In the genomic region with DNA sequence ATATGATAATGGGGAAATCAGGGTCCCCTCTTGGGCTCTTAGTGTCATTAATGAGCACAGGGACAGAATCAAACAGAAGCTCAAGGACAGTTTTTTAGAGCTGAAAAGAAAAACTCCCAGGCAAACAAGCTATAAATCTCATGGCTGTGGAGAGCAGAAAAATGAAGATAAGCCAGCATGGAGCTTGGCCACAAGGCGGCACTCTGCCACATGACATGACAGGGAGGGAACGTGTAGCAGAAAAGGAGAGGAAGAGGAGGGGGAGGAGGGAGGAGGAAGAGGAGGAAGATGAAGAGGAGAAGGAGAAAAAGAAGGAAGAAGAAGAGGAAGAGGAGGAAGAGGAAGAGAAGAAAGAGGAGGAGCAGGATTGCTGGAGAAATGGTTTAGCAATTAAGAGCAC, we compare ENCODE assay signal across 11 mouse cellular contexts. TPM values are rescaled to one million over a fixed set of nuclear protein-coding genes. Genes with fewer than 3 reads are reported as not detected.
DNase-seq lines count a peak whose midpoint lies in the region; ATAC-seq and TF ChIP-seq lines count a peak whose summit lies in the region.
"Had no signal": no experiment of that assay in that cellular context is flagged by ENCODE, and none has a peak within 500 bp of the region (broad histone marks: within the 10 kb centered on the region; RNA-seq: fewer than 3 reads in every experiment).

No protein-coding gene starts in this region.

- DNase-seq in spleen, adult 2 months (ENCODE audit: low read depth in 1 of 2, low spot score in 2 of 2): no peak
- DNase-seq in spleen, adult 12 weeks (ENCODE audit: low spot score): no peak
- DNase-seq: cerebellum, adult 9-11 months; heart, postnatal 4 days; right cerebral cortex, postnatal 25 days had no signal

- no peak overlapping the region for H3K4me2 ChIP-seq in intestine, postnatal 0 days (replicated peaks; ENCODE audit: low read depth)
- H3K4me2 ChIP-seq in intestine, embryonic 16.5 days (ENCODE audit: low read depth, low read length): no peak overlapping the region

- H3K36me3 ChIP-seq in intestine, postnatal 0 days (ENCODE audit: control insufficient read depth, insufficient read depth): no peaks in the 10 kb centered on the region
- no peaks in the 10 kb centered on the region for H3K36me3 ChIP-seq in intestine, embryonic 16.5 days (ENCODE audit: control insufficient read depth, insufficient read depth, low read length)
- H3K36me3 ChIP-seq in spleen, adult 2 months (ENCODE audit: control insufficient read depth, insufficient read depth, low read length): no peaks in the 10 kb centered on the region
- no peaks in the 10 kb centered on the region for H3K36me3 ChIP-seq in small intestine, adult 2 months (ENCODE audit: control insufficient read depth, insufficient read depth, low read length)

- TF ChIP-seq CTCF in intestine, postnatal 0 days (IDR thresholded peaks at IDR 0.05; ENCODE audit: low read depth): peak; percentile 70
- TF ChIP-seq CTCF in spleen, adult 2 months (IDR thresholded peaks at IDR 0.05; ENCODE audit: extremely low read depth, insufficient read depth, insufficient read length, insufficient replicate concordance): peak; percentile 25; the same call in 1 of the 2 replicates
- peak; percentile 31; the same call in 1 of the 2 replicates for TF ChIP-seq CTCF in small intestine, adult 2 months (IDR thresholded peaks at IDR 0.05; ENCODE audit: extremely low read depth, insufficient read length, insufficient replicate concordance, low read depth, low read length)

- no peaks in the 10 kb centered on the region for H3K4me1 ChIP-seq in intestine, postnatal 0 days (replicated peaks; ENCODE audit: control insufficient read depth, insufficient read depth, low read length)
- H3K4me1 ChIP-seq in intestine, embryonic 16.5 days (ENCODE audit: control insufficient read depth, insufficient read depth, low read length): no peaks in the 10 kb centered on the region
- H3K4me1 ChIP-seq in spleen, adult 2 months (ENCODE audit: control insufficient read depth, insufficient read depth, insufficient read length): no peaks in the 10 kb centered on the region
- no peaks in the 10 kb centered on the region for H3K4me1 ChIP-seq in small intestine, adult 2 months (ENCODE audit: control insufficient read depth, insufficient read depth, insufficient read length, low read length)

- no peaks in the 10 kb centered on the region for H3K27me3 ChIP-seq in intestine, postnatal 0 days (replicated peaks; ENCODE audit: control insufficient read depth, insufficient read depth, low read length)
- no peaks in the 10 kb centered on the region for H3K27me3 ChIP-seq in intestine, embryonic 16.5 days (replicated peaks; ENCODE audit: control insufficient read depth, insufficient read depth, low read length)
- H3K27me3 ChIP-seq in spleen, adult 2 months (ENCODE audit: control insufficient read depth, insufficient read depth, low read length): no peaks in the 10 kb centered on the region
- no peaks in the 10 kb centered on the region for H3K27me3 ChIP-seq in small intestine, adult 2 months (ENCODE audit: control insufficient read depth, insufficient read depth, low read length)

- WGBS in intestine, postnatal 0 days: 0% methylated on average over 2 of the region's 2 CpGs
- WGBS in intestine, embryonic 16.5 days: 0% methylated on average over 2 of the region's 2 CpGs
- WGBS in spleen, adult 2 months: 10% methylated on average over 2 of the region's 2 CpGs
- WGBS in small intestine, adult 2 months: 2% methylated on average over 2 of the region's 2 CpGs

- no peak overlapping the region for H3K4me3 ChIP-seq in intestine, postnatal 0 days (ENCODE audit: low read depth, low read length)
- no peak overlapping the region for H3K4me3 ChIP-seq in intestine, embryonic 16.5 days (ENCODE audit: low read length)
- no peak overlapping the region for H3K4me3 ChIP-seq in spleen, adult 2 months (ENCODE audit: extremely low read depth, insufficient read depth, insufficient read length)
- no peak overlapping the region for H3K4me3 ChIP-seq in small intestine, adult 2 months (ENCODE audit: low read depth, low read length)

- no peak overlapping the region for H3K9ac ChIP-seq in intestine, postnatal 0 days (ENCODE audit: low read depth, low read length)
- H3K9ac ChIP-seq in intestine, embryonic 16.5 days (ENCODE audit: low read depth, low read length): no peak overlapping the region

- no peak overlapping the region for H3K27ac ChIP-seq in intestine, postnatal 0 days (ENCODE audit: low read depth, low read length)
- H3K27ac ChIP-seq in intestine, embryonic 16.5 days (ENCODE audit: low read length): no peak overlapping the region
- H3K27ac ChIP-seq in spleen, adult 2 months (ENCODE audit: insufficient read depth, low read length): no peak overlapping the region
- H3K27ac ChIP-seq in small intestine, adult 2 months (ENCODE audit: insufficient read depth, low read depth, low read length): no peak overlapping the region

- H3K9me3 ChIP-seq in intestine, postnatal 0 days (ENCODE audit: control insufficient read depth): no peaks in the 10 kb centered on the region
- no peaks in the 10 kb centered on the region for H3K9me3 ChIP-seq in intestine, embryonic 16.5 days (ENCODE audit: control insufficient read depth, low read length)

- no peak for ATAC-seq in intestine, postnatal 0 days
- ATAC-seq in intestine, embryonic 16.5 days: no peak
- 0 out of 2 replicates have a peak, but pooled peaks have one; percentile 54 for ATAC-seq in common myeloid progenitor, adult 5-6 weeks (replicated peaks; ENCODE audit: low read depth, poor library complexity, severe bottlenecking)
- no peak for ATAC-seq in megakaryocyte, adult 5-6 weeks (ENCODE audit: poor library complexity, severe bottlenecking)

- TF ChIP-seq POLR2A in spleen, adult 2 months (IDR thresholded peaks at IDR 0.05; ENCODE audit: low read depth, low read length): no peak
- no peak for TF ChIP-seq POLR2A in small intestine, adult 2 months (IDR thresholded peaks at IDR 0.05; ENCODE audit: low read depth, low read length)

RNA-seq across cellular contexts. Expression of a gene that starts 29.2 kb away (rescaled TPM):
- not detected in 2 replicates for polyA plus RNA-seq in intestine, postnatal 0 days (2015; fragmentation: Nextera tagmentation; extraction: Ambion mirVana)
- not detected in 2 replicates for polyA plus RNA-seq in intestine, embryonic 16.5 days (2015; fragmentation: Nextera tagmentation; extraction: Ambion mirVana)
- polyA plus RNA-seq in spleen, adult 2 months (2012; rRNA removed): not detected in 2 replicates
- not detected in 2 replicates for total RNA-seq in common myeloid progenitor, adult 5-6 weeks (2017)
- not detected in 2 replicates for polyA plus RNA-seq in small intestine, adult 2 months (2012; rRNA removed)
- not detected in 2 replicates for total RNA-seq in megakaryocyte, adult 5-6 weeks (2015)
- total RNA-seq in megakaryocyte, adult 5-6 weeks (2017): not detected in 2 replicates
- total RNA-seq: heart, postnatal 4 days had no signal

RNA-seq across cellular contexts. Expression of a gene that starts 37.3 kb away (rescaled TPM):
- polyA plus RNA-seq in intestine, postnatal 0 days (2015; fragmentation: Nextera tagmentation; extraction: Ambion mirVana): 52.4 and 57.4 TPM in 2 replicates
- 27.9 and 30.5 TPM in 2 replicates for polyA plus RNA-seq in intestine, embryonic 16.5 days (2015; fragmentation: Nextera tagmentation; extraction: Ambion mirVana)
- polyA plus RNA-seq in spleen, adult 2 months (2012; rRNA removed): 28.6 and 33.8 TPM in 2 replicates
- 20.2 and 24.9 TPM in 2 replicates for total RNA-seq in common myeloid progenitor, adult 5-6 weeks (2017)
- polyA plus RNA-seq in small intestine, adult 2 months (2012; rRNA removed): 72.7 and 140 TPM in 2 replicates
- 6.8 and 8.1 TPM in 2 replicates for total RNA-seq in megakaryocyte, adult 5-6 weeks (2015)
- 4.4 and 8.8 TPM in 2 replicates for total RNA-seq in megakaryocyte, adult 5-6 weeks (2017)

RNA-seq across cellular contexts. Expression of a gene that starts 52.8 kb away (rescaled TPM):
- not detected in 2 replicates for polyA plus RNA-seq in intestine, postnatal 0 days (2015; fragmentation: Nextera tagmentation; extraction: Ambion mirVana)
- not detected in 2 replicates for polyA plus RNA-seq in intestine, embryonic 16.5 days (2015; fragmentation: Nextera tagmentation; extraction: Ambion mirVana)
- polyA plus RNA-seq in spleen, adult 2 months (2012; rRNA removed): not detected in 2 replicates
- total RNA-seq in common myeloid progenitor, adult 5-6 weeks (2017): not detected in 2 replicates
- polyA plus RNA-seq in small intestine, adult 2 months (2012; rRNA removed): not detected in 2 replicates
- not detected in 2 replicates for total RNA-seq in megakaryocyte, adult 5-6 weeks (2015)
- not detected in 2 replicates for total RNA-seq in megakaryocyte, adult 5-6 weeks (2017)
- total RNA-seq: heart, postnatal 4 days; left cerebral cortex, postnatal 10 days had no signal

RNA-seq across cellular contexts. Expression of a gene that starts 57.9 kb away (rescaled TPM):
- polyA plus RNA-seq in intestine, postnatal 0 days (2015; fragmentation: Nextera tagmentation; extraction: Ambion mirVana): not detected in 2 replicates
- not detected in 2 replicates for polyA plus RNA-seq in intestine, embryonic 16.5 days (2015; fragmentation: Nextera tagmentation; extraction: Ambion mirVana)
- not detected in 2 replicates for polyA plus RNA-seq in spleen, adult 2 months (2012; rRNA removed)
- not detected in 2 replicates for total RNA-seq in common myeloid progenitor, adult 5-6 weeks (2017)
- not detected in 2 replicates for polyA plus RNA-seq in small intestine, adult 2 months (2012; rRNA removed)
- total RNA-seq in megakaryocyte, adult 5-6 weeks (2015): not detected in 2 replicates
- not detected in 2 replicates for total RNA-seq in megakaryocyte, adult 5-6 weeks (2017)
- total RNA-seq: heart, postnatal 4 days; left cerebral cortex, postnatal 10 days had no signal
